Mouse (Mus musculus) layer of hippocampus, adult 9-10 months (tissue): Measurements from ENCODE around the gene Notch3.
"Not testable (repeated sequence)": the region's sequence is repeated elsewhere in the genome, so short reads cannot be mapped to it uniquely, and the experiment has no call there.

ENCODE experiments used
- DNase-seq: peaks from one replicate; pipeline ENCODE4 v3.0.0; 2022; ENCODE audit warnings: low spot score

The Notch3 gene

DNA sequence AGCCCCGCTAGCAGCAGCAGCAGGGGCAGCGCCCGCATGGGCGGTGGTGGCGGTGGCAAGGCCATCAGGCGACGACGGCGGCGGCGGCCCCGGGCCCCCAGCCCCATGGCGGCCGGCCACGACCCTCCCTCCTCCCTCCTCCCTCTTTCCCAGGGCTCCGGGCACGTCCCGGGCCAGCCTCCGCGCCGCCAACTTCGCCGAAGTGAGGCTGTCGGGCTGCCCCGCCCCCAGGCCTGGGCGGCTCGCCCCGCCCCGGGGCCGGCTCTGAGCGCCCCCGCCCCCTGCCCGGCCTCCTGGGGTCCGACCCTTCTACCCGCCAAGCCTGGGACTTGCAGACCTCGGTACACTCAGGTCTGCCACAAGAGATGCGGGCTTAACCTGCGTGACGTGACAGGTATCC lies at the start of gene Notch3:
Gene Notch3 (minus strand): TSS at position 166 of the 400 bp plus-strand sequence.
- DNase-seq = no peak

DNA sequence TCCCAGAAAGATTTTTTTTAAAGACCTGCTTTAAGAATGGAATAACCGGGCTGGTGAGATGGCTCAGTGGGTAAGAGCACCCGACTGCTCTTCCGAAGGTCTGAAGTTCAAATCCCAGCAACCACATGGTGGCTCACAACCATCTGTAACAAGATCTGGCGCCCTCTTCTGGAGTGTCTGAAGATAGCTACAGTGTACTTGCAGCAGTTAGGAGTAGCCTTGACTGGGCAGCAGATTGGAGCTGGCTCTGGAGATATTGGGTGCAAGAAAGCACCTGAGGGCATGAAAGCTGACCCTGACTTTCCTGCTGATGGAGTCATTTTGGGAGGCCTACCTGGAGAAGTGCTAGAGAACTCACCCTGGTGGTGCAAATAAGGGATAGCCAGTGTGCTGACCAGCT lies 48.9 kb upstream of the Notch3 start:
- DNase-seq = not testable (repeated sequence)

- not testable (repeated sequence) for DNase-seq
Observed at GRCm38 (mm10) chr17:32211554-32211953, 44.9 kb upstream of the Notch3 start.

DNA sequence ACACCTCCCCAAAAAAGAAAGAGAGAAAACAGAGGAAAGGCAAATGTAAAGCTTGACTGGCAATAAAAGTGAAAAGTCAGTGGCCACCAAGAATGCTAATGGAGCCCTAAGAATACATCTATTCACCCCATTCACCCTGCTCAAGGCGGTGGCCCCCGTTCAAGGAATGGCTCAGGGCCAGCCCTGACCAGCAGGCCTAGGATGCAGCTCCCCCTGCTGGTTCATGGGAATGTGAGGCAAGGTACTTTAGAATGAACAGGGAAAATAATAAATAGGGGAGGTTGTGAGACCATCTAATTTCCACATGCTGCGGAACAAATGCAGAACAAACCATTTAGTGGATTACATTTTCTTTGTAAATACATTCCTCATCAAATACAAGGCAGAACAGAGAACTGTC lies 43.1 kb upstream of the Notch3 start:
- no peak for DNase-seq

DNA sequence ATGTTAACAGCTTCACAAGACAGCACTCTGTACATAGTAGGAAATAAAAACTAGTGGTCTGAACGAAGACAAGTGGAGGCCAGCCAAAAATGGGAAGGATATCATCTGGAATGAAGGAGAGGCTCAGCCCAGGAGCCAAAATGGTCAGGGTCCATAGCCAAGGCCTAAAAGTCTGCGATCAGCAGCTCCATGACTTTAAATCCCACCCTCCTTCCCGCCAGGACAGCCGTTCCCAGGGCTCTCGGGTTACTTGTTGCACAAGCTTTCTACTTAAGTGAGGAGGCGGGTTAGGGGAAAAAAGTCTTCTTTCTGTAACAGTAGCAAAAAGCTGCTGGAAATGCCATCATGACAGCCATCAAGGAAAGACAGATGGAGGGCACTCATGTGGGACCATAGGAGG lies 42.5 kb upstream of the Notch3 start:
- no peak for DNase-seq

DNA sequence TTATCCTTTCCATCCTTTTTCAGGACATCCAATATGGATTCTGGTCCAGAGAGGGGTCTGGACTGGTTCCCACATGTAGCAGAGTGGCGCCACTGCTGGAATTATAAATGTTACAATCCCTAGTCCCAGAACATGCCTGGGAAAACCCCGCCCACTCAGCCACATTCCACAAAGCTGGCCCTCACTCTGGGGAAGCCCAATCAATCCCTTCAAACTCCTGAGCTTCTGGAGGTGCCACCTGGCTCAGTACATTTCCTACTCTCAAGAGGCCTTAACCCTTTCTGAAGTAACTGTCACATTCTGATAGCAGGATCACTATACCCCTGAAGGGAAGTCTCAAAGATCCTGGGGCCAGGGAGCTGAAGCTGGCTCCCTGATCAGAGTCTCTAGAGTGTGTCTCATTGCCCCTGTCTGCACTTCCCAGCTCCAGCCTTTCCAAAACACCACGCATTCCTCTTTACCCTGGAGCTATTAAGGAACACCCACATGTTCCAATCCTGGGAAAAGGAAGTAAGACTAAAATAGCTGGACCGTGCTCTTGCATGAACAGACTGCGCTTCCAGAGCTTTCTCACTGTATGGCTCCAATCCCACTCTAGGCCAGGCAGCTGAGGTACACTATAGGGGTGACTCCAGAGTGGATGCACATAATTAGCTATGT lies 41.1 kb upstream of the Notch3 start:
- DNase-seq = no peak

DNA sequence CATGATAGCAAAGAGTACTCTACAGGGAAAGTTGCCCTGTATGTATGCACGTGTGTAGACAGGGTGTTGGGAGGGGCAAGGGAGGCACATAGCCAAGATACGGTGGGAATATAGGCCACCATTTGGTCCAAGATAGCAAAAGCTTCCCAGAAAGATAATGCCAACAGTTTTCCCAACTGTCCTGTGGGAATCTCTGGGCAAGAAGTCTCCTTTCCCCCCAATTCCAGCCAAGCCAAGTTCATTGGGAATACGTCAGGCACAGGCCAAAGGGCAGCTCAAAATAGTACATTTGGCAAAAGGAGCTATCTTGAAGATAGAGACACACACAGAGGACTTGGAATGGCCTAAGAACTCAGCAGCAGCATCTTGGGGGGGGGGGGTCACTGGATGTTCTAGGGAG lies 38.7 kb upstream of the Notch3 start:
- no peak for DNase-seq

DNA sequence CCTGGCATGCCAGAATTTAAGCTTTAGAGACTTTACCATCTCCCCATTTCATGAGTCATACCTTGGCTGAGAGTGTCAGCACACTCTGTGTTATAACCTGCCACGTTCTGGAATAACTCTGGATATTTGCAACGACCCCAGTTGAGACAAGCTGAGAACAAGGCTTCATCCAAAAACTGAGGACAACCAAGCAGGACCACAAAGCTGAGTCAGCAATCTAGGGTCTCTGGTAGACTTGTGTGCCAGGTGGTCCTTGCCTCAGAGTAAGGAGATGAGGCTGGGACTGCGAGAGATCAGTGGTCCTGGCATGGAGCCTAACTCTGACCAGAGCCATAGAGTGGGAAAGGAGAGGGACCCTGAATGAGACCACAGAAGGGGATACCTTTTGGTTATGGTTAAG lies 36.3 kb upstream of the Notch3 start:
- no peak for DNase-seq

DNA sequence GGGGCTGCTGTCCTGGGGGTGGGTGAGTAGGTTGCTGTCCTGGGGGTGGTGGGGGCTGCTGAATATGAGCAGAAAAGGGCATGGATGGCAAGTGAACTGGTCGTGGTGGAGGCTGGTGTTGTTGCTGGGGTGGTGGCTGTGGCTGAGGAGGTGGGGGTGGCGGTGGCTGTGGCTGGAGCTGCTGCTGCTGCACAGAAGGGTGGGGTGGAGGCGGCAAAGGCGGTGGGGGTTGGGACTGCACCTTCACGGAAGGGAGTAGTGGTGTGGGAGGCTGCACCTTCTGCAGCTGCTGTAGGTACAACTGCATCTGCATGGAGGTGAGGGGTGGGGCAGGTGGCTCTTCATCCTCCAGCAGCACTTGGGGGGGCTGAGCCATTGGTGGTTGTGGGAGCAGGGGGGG lies 34.4 kb upstream of the Notch3 start:
- no peak for DNase-seq

DNA sequence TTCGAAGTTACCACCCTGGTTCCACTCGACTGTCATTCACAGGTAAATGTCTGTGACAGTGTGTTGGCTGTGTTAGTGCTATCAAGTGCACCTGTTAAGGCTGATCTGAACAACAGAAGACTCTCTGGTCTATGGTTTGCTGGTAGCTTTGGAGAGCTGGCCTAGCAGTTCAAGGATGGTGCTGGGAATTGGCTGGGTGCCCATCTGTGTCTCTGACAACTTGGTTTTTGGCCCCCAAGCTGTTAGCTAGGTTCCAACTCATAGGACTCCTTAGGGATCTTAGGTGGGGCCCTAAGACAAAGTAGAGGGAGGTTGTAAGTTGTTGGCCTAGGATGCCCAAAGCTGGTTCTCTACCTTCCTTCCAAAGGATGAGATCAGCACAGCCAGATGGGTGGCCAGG lies 33.1 kb upstream of the Notch3 start:
- DNase-seq = no peak

DNA sequence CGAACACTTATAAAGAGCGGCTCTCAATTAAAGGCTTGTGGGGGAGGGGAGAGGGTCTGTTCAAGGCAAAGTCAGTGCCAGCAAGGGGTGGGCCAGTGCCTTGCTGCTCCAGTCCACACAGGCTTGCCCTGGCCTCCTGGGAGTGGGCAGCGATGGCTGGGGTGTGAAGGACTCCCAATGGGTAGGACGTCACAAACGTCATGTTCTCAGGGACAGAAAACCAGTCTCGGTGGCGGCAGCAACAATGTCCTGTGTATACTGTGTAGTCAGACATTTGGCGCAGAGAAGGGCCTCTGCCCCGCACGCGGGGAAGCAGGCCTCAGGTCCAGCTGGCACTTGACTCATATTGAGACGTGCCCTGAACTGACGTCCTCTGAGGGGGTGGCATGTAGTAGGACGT lies 30.5 kb upstream of the Notch3 start:
- no peak for DNase-seq

DNA sequence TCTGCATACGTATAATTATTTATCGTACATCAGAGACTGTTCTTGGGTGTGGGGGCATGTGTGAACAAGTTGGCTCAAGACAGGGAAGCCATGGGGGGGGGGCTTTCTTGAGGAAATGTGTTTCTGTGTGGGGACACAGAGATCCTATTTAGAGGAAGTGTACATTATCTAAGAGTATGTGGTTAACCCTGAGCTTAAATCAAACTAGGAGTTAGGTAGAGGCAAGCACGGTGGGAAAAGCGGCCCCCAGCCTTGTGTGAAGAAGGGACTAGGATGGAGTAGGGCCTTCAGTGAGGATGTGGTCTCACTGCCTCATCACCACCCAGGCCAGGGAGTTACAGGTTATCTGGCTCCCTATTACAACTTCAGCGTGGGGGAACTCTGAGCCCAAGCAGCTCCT lies 29.1 kb upstream of the Notch3 start:
- DNase-seq = no peak

GRCm38 (mm10) chr17:32193010-32193409 lies 26.4 kb upstream of the Notch3 start:
- no peak for DNase-seq

DNA sequence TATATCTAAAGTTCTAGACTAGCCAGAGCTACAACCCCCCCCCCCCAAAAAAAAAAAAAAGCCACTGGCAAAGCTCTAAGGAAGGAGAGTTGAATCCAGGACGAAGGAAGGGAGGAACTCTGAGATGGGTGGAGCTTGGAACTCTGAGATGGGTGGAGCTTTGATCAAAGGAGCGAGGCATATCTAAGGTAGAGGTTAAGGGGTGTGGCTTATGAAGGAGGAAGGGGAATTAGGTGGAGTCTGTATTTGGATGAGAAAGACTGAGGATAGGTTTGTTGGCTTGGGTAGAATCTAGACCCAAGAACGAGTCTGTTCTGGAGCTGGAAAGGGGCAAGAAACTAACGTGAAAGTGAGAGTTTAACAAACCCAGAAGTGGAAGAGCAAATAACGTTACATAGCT lies 23.2 kb upstream of the Notch3 start:
- no peak for DNase-seq

- no peak for DNase-seq
Observed at GRCm38 (mm10) chr17:32188863-32189636, 22.4 kb upstream of the Notch3 start, which contains the start of gene Ephx3. Gene Ephx3, minus strand, starts transcription at chr17:32189549.

- no peak for DNase-seq
Observed at GRCm38 (mm10) chr17:32183017-32183416, 16.4 kb upstream of the Notch3 start.

- DNase-seq = no peak
Observed at GRCm38 (mm10) chr17:32179621-32180491, 13.2 kb upstream of the Notch3 start.

GRCm38 (mm10) chr17:32176919-32177318 lies 10.3 kb upstream of the Notch3 start:
- no peak for DNase-seq

DNA sequence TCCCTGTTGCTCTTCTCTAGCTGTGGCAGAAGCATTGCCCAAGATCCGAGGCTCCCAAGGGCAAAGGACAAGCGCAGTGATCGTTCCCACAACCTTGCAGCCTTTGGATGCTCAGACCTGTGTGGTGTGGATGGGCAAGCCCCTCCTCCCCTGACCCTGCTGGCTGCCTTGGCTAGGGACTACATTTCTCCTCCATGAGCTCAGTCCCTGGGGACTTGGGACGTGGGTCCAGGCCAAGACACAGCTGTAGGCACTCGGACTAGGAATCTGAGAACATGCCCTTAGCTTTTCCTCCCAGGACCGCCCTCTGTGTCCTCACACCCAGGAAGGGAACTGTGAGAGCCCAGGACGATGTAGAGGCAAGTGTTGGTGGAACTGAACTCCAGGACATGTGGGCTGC lies 6.5 kb upstream of the Notch3 start:
- no peak for DNase-seq

DNA sequence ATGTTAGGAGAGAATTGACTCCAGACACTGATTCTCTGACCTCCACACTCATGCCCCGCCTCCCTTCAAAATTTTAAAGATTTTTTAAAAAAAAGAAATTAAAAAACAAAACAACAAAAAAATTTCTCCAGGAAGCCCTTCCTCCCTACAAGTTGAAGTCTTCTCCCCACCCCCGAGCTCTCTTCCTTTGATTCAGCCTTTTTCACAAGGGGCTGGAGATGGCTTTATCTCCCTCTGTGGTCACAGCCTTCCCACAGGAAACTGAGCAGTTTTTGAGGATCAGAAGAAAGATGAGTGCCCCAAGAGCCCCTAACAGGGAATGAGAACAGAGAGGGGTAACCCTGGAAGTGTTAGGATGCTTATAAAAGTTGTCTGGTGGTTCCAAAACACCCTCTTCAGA lies 5.8 kb upstream of the Notch3 start:
- DNase-seq = no peak

- no peak for DNase-seq
Observed at GRCm38 (mm10) chr17:32169518-32170225, 3.0 kb upstream of the Notch3 start.
